Mouse (Mus musculus) erythroblast, embryonic 14.5 days (primary cell): ENCODE results near the gene Wfdc2. TPM values are rescaled to one million over a fixed set of nuclear protein-coding genes. Genes with fewer than 3 reads are reported as not detected.

Source experiments
- H3K27me3 ChIP-seq: 2 replicates; pipeline ENCODE4 v1.6.1; 2012; ENCODE audit warnings: inconsistent platforms; ENCODE audit not compliant: control insufficient read depth
- H3K36me3 ChIP-seq: 2 replicates; pipeline ENCODE4 v1.6.1; 2012; ENCODE audit warnings: mild to moderate bottlenecking, inconsistent platforms; ENCODE audit not compliant: control insufficient read depth
- H3K4me1 ChIP-seq: 2 replicates; pipeline ENCODE4 v1.6.1; 2012; ENCODE audit warnings: inconsistent platforms; ENCODE audit not compliant: control insufficient read depth
- H3K4me3 ChIP-seq: replicated peaks from 2 replicates; pipeline ENCODE3; 2012; ENCODE audit warnings: moderate library complexity, mild to moderate bottlenecking, inconsistent platforms
- H3K9me3 ChIP-seq: 2 replicates; pipeline ENCODE4 v1.6.1; 2012; ENCODE audit warnings: low read length, inconsistent platforms, mixed read lengths; ENCODE audit not compliant: control insufficient read depth
- GATA1 ChIP-seq: IDR thresholded peaks from 2 replicates; pipeline ENCODE4 v1.6.1; 2012; ENCODE audit warnings: low read length, inconsistent platforms, mixed read lengths
- TAL1 ChIP-seq: IDR thresholded peaks from 3 replicates; pipeline ENCODE4 v1.6.1; 2012; ENCODE audit warnings: low read length, inconsistent platforms, mixed read lengths
- polyA plus RNA-seq: library from polyadenylated mRNA; stranded (reverse); fragments of >175 nt; gene quantifications from 2 replicates; pipeline ENCODE4 v1.2.3, GENCODE M21; 2012

The Wfdc2 gene
- polyA plus RNA-seq, 1 experiment, result not detected

- Histone ChIP-seq H3K9me3 (no peaks in the 10 kb centered on the region), H3K4me1 (no peaks in the 10 kb centered on the region), H3K4me3 (no peak overlapping the region), H3K27me3 (no peaks in the 10 kb centered on the region), H3K36me3 (no peaks in the 10 kb centered on the region)
- TF ChIP-seq GATA1, result no peak
- no peak for TF ChIP-seq TAL1
These were observed 19.6 kb upstream of the Wfdc2 start for GRCm38 (mm10) chr2:164542598-164542997.

DNA sequence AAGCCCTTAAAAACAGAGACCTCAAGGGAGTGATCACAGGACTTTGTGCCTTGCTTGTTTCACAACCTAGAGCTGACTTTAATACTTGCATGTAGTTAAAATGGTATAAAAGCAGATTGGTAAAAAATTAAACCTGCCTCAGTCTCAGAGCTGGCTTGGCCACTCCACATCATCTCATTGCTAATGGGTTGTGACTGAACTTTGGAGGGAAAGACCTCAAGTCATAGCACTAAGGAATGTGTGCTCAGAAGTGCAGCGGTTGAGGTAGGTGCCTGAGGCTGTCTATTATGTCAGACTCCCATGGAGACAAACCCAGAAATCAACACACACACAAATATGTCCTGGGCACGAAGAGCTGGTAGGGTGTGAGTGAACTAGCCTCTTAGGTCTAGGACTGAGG lies 18.5 kb upstream of the Wfdc2 start:
- no peak for TF ChIP-seq TAL1
- no peak for TF ChIP-seq GATA1
- H3K36me3 ChIP-seq, result no peaks in the 10 kb centered on the region
- no peaks in the 10 kb centered on the region for H3K4me1 ChIP-seq
- H3K27me3 ChIP-seq, result no peaks in the 10 kb centered on the region
- H3K4me3 ChIP-seq, result no peak overlapping the region
- H3K9me3 ChIP-seq, result no peaks in the 10 kb centered on the region

DNA sequence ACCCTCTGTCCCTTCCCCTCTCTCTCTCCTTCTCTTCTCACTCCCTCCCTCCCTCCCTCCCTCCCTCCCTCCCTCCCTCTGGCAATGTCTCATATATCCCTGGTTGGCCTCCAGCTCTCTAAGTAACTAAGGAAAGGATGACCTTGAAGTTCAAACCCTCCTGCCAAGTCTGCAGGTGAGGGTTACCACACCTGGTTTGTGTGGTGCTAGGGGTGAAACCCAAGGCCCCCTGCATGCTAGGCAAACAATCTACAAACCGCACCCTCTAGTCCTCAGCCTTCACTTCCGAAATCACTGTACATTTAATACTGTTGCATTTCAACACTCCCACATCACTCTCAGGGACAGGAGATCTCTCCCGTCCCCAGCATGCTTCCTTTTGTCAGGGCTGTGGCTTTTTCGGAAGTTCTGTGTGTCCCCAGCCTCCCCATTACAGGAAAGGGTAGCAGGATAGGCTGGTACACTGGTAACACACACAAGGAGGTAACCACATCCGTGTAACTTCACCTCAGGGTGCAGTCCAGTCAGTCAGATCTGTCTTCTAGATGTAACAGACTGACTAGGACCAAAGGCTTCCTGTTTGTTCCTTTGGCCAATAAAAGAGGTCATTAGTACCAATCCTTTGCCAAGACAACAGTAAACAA lies 17.6 kb upstream of the Wfdc2 start:
- Histone ChIP-seq H3K4me3 (no peak overlapping the region), H3K4me1 (no peaks in the 10 kb centered on the region), H3K27me3 (no peaks in the 10 kb centered on the region), H3K9me3 (no peaks in the 10 kb centered on the region), H3K36me3 (no peaks in the 10 kb centered on the region)
- TF ChIP-seq TAL1 (no peak), GATA1 (no peak)

DNA sequence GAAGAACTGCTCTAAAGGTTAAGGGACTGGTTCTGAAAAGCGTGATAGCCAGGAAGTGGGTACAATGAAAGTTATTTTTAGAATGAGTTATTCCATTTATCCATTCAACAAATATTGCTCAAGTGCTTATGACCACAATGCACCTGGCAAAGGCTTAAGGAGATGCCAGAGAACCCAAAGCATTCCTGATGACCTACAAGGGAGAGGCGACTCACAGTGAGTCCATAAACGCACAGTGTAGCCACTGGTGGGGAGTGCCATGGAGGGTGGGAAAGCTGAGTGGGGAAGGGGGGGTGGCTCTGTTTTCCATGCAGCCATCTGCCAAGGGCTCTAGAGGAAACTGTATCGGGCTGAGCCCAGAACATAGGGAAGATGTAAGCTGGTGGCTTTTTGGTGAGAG lies 12.9 kb upstream of the Wfdc2 start:
- H3K4me3 ChIP-seq, result no peak overlapping the region
- no peaks in the 10 kb centered on the region for H3K9me3 ChIP-seq
- H3K27me3 ChIP-seq, result no peaks in the 10 kb centered on the region
- no peaks in the 10 kb centered on the region for H3K36me3 ChIP-seq
- TF ChIP-seq GATA1, result no peak
- TF ChIP-seq TAL1, result no peak
- no peaks in the 10 kb centered on the region for H3K4me1 ChIP-seq

DNA sequence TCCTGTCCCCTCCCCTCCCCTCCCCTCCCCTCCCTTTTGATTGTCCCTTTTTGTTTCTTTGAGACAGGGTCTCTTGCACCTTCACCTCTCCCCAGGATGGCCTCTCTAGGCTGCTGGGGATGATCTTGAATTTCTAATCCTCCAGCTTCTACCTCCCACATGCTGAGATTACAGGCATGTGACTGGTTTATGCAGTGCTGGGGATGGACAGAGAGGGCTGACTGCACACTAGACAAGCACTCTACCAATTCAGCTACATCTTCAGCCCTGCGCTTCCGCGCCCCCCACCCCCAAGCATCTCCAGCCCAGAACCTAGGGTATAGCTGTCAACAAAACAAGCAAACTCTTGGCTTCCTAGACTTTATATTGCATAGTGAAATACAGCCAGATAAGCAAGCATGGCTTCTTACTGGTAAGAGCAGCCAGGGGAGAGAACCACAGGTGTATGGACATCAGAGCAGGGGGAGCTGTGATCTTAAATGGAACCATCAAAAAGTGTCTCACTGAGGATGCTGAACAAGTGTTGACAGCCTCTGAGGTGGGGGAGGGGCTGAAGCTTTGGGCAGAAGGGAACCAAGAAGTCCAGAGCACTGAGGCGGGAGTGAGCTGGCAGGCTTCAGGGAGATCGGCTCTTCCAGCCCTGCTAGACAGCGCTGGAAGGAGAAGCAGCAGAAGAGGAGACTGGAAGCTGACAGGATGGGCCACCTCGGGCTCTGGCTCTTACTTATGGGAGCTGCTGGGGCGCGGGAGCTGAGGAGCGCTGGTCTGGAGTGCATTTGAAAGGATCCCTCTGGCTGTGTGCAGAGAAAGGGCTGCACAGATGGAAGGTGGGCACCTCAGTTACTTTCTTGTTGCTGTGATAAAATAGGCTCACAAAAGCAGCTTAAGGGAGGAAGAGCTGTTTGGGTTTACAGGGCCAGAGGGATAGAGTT lies 12.0 kb upstream of the Wfdc2 start:
- H3K36me3 ChIP-seq, result no peaks in the 10 kb centered on the region
- H3K9me3 ChIP-seq, result no peaks in the 10 kb centered on the region
- no peaks in the 10 kb centered on the region for H3K27me3 ChIP-seq
- TF ChIP-seq GATA1 (no peak), TAL1 (no peak)
- H3K4me1 ChIP-seq, result no peaks in the 10 kb centered on the region
- H3K4me3 ChIP-seq, result no peak overlapping the region

DNA sequence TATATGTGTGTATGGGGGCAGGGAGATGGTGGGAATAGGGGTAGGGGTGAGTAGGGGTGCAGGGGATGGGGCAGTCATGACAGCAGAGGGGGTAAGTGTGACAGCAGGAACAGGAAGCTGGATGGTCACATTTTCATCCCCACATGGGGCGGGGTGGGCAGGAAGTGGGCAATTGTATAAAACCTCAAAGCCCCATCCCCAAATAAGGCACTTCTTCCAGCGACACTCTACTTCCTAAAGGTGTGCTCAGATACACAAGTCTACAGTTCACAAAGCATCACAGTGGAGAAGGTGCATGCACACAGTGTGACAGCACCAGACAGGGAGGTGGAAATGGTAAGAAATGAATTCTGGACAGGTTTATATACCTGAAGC lies 11.3 kb upstream of the Wfdc2 start:
- TF ChIP-seq TAL1 (no peak), GATA1 (no peak)
- no peaks in the 10 kb centered on the region for H3K36me3 ChIP-seq

DNA sequence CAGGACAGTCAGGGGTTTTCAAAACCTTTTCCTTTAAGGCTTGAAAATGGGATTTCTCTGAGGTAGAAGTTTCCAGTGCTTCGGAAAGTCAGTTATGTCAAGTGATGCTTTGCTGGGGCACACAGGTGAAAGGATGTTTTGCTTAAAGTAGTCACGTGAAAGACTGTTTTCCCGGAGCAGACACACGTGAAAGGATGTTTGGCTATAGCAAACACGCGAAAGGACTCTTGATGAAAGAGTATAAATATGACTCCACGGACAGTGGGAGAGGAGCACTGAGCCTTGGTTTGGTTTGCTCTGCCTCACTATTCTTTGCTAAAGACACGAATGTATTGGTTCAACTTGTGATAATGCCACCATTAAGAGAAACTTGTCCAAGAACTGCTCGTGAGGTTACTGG lies 10.7 kb upstream of the Wfdc2 start:
- TF ChIP-seq TAL1 (no peak), GATA1 (no peak)

More for the DNA sequence above, 11.3 kb upstream of the Wfdc2 start:
- Histone ChIP-seq H3K9me3 (no peaks in the 10 kb centered on the region), H3K4me1 (no peaks in the 10 kb centered on the region), H3K4me3 (no peak overlapping the region), H3K27me3 (no peaks in the 10 kb centered on the region)

GRCm38 (mm10) chr2:164558426-164558825 lies 3.8 kb upstream of the Wfdc2 start:
- Histone ChIP-seq H3K9me3 (no peaks in the 10 kb centered on the region), H3K27me3 (peaks cover 21% of the 10 kb centered on the region), H3K4me1 (no peaks in the 10 kb centered on the region), H3K4me3 (no peak overlapping the region), H3K36me3 (no peaks in the 10 kb centered on the region)
- TF ChIP-seq GATA1, result no peak

More for the DNA sequence above, 10.7 kb upstream of the Wfdc2 start:
- H3K9me3 ChIP-seq, result no peaks in the 10 kb centered on the region
- no peaks in the 10 kb centered on the region for H3K4me1 ChIP-seq
- no peaks in the 10 kb centered on the region for H3K36me3 ChIP-seq
- H3K27me3 ChIP-seq, result no peaks in the 10 kb centered on the region
- no peak overlapping the region for H3K4me3 ChIP-seq

GRCm38 (mm10) chr2:164558991-164559645 lies 3.1 kb upstream of the Wfdc2 start:
- Histone ChIP-seq H3K27me3 (peaks cover 28% of the 10 kb centered on the region), H3K36me3 (no peaks in the 10 kb centered on the region), H3K4me1 (no peaks in the 10 kb centered on the region), H3K4me3 (no peak overlapping the region), H3K9me3 (no peaks in the 10 kb centered on the region)
- no peak for TF ChIP-seq GATA1
- no peak for TF ChIP-seq TAL1
